Mouse (Mus musculus) hindbrain, embryonic 12.5 days (tissue): ENCODE data around the gene Mpped2. TPM values are rescaled to one million over a fixed set of nuclear protein-coding genes. Genes with fewer than 3 reads are reported as not detected.

Experiments
- ATAC-seq: fragments of 200-750 bp; cut with Nextera tagmentation; 2 replicates; pipeline ENCODE4 v1.8.0; 2017; ENCODE audit warnings: moderate TSS enrichment; ENCODE audit not compliant: low FRiP score
- H3K27ac ChIP-seq: fragments of 300-500 bp; sonication (generic); 2 replicates; pipeline ENCODE4 v1.5.1; 2016; ENCODE audit warnings: mild to moderate bottlenecking
- H3K27me3 ChIP-seq: fragments of 300-500 bp; sonication (generic); 2 replicates; pipeline ENCODE4 v1.6.1; 2016; ENCODE audit warnings: mild to moderate bottlenecking
- H3K36me3 ChIP-seq: fragments of 300-500 bp; sonication (generic); 2 replicates; pipeline ENCODE4 v1.6.1; 2016; ENCODE audit warnings: mild to moderate bottlenecking
- H3K4me1 ChIP-seq: fragments of 300-500 bp; sonication (generic); 2 replicates; pipeline ENCODE4 v1.6.1; 2016
- H3K4me2 ChIP-seq: fragments of 300-500 bp; sonication (generic); replicated peaks from 2 replicates; pipeline ENCODE4 v1.6.1; 2016; ENCODE audit warnings: mild to moderate bottlenecking
- H3K4me3 ChIP-seq: fragments of 300-500 bp; sonication (generic); 2 replicates; pipeline ENCODE4 v1.5.1; 2016; ENCODE audit warnings: mild to moderate bottlenecking
- H3K9ac ChIP-seq: fragments of 300-500 bp; sonication (generic); 2 replicates; pipeline ENCODE4 v1.6.1; 2016; ENCODE audit warnings: mild to moderate bottlenecking, moderate library complexity
- H3K9me3 ChIP-seq: fragments of 300-500 bp; sonication (generic); replicated peaks from 2 replicates; pipeline ENCODE4 v1.6.1; 2016; ENCODE audit warnings: mild to moderate bottlenecking
- WGBS: fragments of 180-500 bp; shearing (Covaris S2); methylation state at CpG from one replicate; pipeline ENCODE4 v1.1.7; 2016; 5-methylcytosine and 5-hydroxymethylcytosine counted together
- polyA plus RNA-seq: library from polyadenylated mRNA; unstranded; fragments of >200 nt; fragmentation: Nextera tagmentation; extraction: Ambion mirVana; gene quantifications from 2 replicates; pipeline ENCODE4 v1.2.1, GENCODE M21; 2016

The Mpped2 gene
- polyA plus RNA-seq, 1 experiment from 2014 or later: 84.2 TPM

- peaks cover 27% of the 10 kb centered on the region for H3K4me1 ChIP-seq
- no peak overlapping the region for H3K4me2 ChIP-seq
- no peak overlapping the region for H3K4me3 ChIP-seq
- H3K36me3 ChIP-seq: no peaks in the 10 kb centered on the region
- H3K9me3 ChIP-seq: no peaks in the 10 kb centered on the region
- no peaks in the 10 kb centered on the region for H3K27me3 ChIP-seq
- H3K27ac ChIP-seq: no peak overlapping the region
- no peak overlapping the region for H3K9ac ChIP-seq
- 80% methylated on average over 3 of the region's 3 CpGs for WGBS
- no peak for ATAC-seq
These were observed 39.1 kb downstream of the Mpped2 start for GRCm38 (mm10) chr2:106732171-106732570.

- Histone ChIP-seq H3K4me2 (no peak overlapping the region), H3K4me3 (no peak overlapping the region), H3K9ac (no peak overlapping the region), H3K27ac (no peak overlapping the region), H3K9me3 (no peaks in the 10 kb centered on the region), H3K36me3 (no peaks in the 10 kb centered on the region), H3K27me3 (no peaks in the 10 kb centered on the region), H3K4me1 (peaks cover 27% of the 10 kb centered on the region)
- 44% methylated on average over 5 of the region's 5 CpGs for whole genome bisulfite sequencing
- ATAC-seq: no peak
These were observed 40.3 kb downstream of the Mpped2 start for GRCm38 (mm10) chr2:106733396-106733795.

GRCm38 (mm10) chr2:106734004-106734403, 40.9 kb downstream of the Mpped2 start:
- no peak overlapping the region for H3K4me2 ChIP-seq
- H3K9me3 ChIP-seq: no peaks in the 10 kb centered on the region
- no peaks in the 10 kb centered on the region for H3K36me3 ChIP-seq
- no peak overlapping the region for H3K9ac ChIP-seq
- H3K4me1 ChIP-seq: peaks cover 27% of the 10 kb centered on the region
- H3K27me3 ChIP-seq: no peaks in the 10 kb centered on the region
- WGBS: 65% methylated on average over 4 of the region's 4 CpGs
- H3K27ac ChIP-seq: no peak overlapping the region
- no peak for ATAC-seq
- no peak overlapping the region for H3K4me3 ChIP-seq

- no peak overlapping the region for H3K4me2 ChIP-seq
- ATAC-seq: 0 out of 2 replicates have a peak, but pooled peaks have one; percentile 44
These were observed 42.1 kb downstream of the Mpped2 start for GRCm38 (mm10) chr2:106735211-106735610.

GRCm38 (mm10) chr2:106735792-106736359, 42.8 kb downstream of the Mpped2 start:
- ATAC-seq: peak; percentile 66
- H3K4me3 ChIP-seq: no peak overlapping the region
- H3K27me3 ChIP-seq: no peaks in the 10 kb centered on the region
- peak overlapping the region; percentile 21; the same call in 1 of the 2 replicates for H3K4me2 ChIP-seq
- H3K9ac ChIP-seq: no peak overlapping the region
- no peak overlapping the region; the same call in 1 of the 2 replicates for H3K27ac ChIP-seq
- 45% methylated on average over 15 of the region's 15 CpGs for WGBS
- no peaks in the 10 kb centered on the region for H3K9me3 ChIP-seq
- H3K4me1 ChIP-seq: peaks cover 20% of the 10 kb centered on the region
- H3K36me3 ChIP-seq: no peaks in the 10 kb centered on the region

More at GRCm38 (mm10) chr2:106735211-106735610, 42.1 kb downstream of the Mpped2 start:
- no peak overlapping the region for H3K27ac ChIP-seq
- H3K4me1 ChIP-seq: peaks cover 25% of the 10 kb centered on the region
- WGBS: 80% methylated on average over 5 of the region's 5 CpGs
- no peaks in the 10 kb centered on the region for H3K27me3 ChIP-seq
- H3K9ac ChIP-seq: no peak overlapping the region
- H3K4me3 ChIP-seq: no peak overlapping the region
- no peaks in the 10 kb centered on the region for H3K9me3 ChIP-seq
- no peaks in the 10 kb centered on the region for H3K36me3 ChIP-seq

- no peak overlapping the region for H3K27ac ChIP-seq
- no peak overlapping the region for H3K4me3 ChIP-seq
- H3K4me1 ChIP-seq: peaks cover 17% of the 10 kb centered on the region
- H3K36me3 ChIP-seq: no peaks in the 10 kb centered on the region
- no peak overlapping the region for H3K4me2 ChIP-seq
- H3K9ac ChIP-seq: no peak overlapping the region
- no peak for ATAC-seq
- no peaks in the 10 kb centered on the region for H3K27me3 ChIP-seq
- H3K9me3 ChIP-seq: no peaks in the 10 kb centered on the region
- 92% methylated on average over 5 of the region's 5 CpGs for whole genome bisulfite sequencing
These were observed 45.9 kb downstream of the Mpped2 start for GRCm38 (mm10) chr2:106738951-106739350.

- H3K9me3 ChIP-seq: no peaks in the 10 kb centered on the region
- no peaks in the 10 kb centered on the region for H3K27me3 ChIP-seq
- peaks cover 9% of the 10 kb centered on the region; the same call in 1 of the 2 replicates for H3K4me1 ChIP-seq
- H3K4me3 ChIP-seq: no peak overlapping the region
- H3K4me2 ChIP-seq: no peak overlapping the region
- 75% methylated on average over 4 of the region's 4 CpGs for WGBS
- no peak overlapping the region for H3K9ac ChIP-seq
- ATAC-seq: no peak
- no peak overlapping the region for H3K27ac ChIP-seq
- H3K36me3 ChIP-seq: no peaks in the 10 kb centered on the region
These were observed 51.0 kb downstream of the Mpped2 start for GRCm38 (mm10) chr2:106744086-106744485.

- Histone ChIP-seq H3K9ac (no peak overlapping the region), H3K27ac (no peak overlapping the region), H3K4me2 (no peak overlapping the region), H3K4me3 (no peak overlapping the region), H3K36me3 (no peaks in the 10 kb centered on the region), H3K27me3 (no peaks in the 10 kb centered on the region; the same call in 1 of the 2 replicates), H3K9me3 (no peaks in the 10 kb centered on the region), H3K4me1 (peaks cover 9% of the 10 kb centered on the region; the same call in 1 of the 2 replicates)
- 54% methylated on average over 14 of the region's 14 CpGs for WGBS
- peak; percentile 61; the same call in 1 of the 2 replicates for ATAC-seq
These were observed 51.5 kb downstream of the Mpped2 start for GRCm38 (mm10) chr2:106744601-106745000.

GRCm38 (mm10) chr2:106745364-106745763, 52.3 kb downstream of the Mpped2 start:
- H3K27ac ChIP-seq: no peak overlapping the region
- no peak for ATAC-seq
- H3K36me3 ChIP-seq: no peaks in the 10 kb centered on the region
- no peaks in the 10 kb centered on the region for H3K9me3 ChIP-seq
- H3K4me3 ChIP-seq: no peak overlapping the region
- H3K9ac ChIP-seq: no peak overlapping the region
- peaks cover 2% of the 10 kb centered on the region; the same call in 1 of the 2 replicates for H3K27me3 ChIP-seq
- WGBS: 78% methylated on average over 1 of the region's 1 CpGs
- H3K4me1 ChIP-seq: peaks cover 10% of the 10 kb centered on the region; the same call in 1 of the 2 replicates
- H3K4me2 ChIP-seq: no peak overlapping the region

GRCm38 (mm10) chr2:106746211-106746610, 53.1 kb downstream of the Mpped2 start:
- Histone ChIP-seq H3K9ac (no peak overlapping the region), H3K27ac (no peak overlapping the region), H3K4me2 (no peak overlapping the region), H3K4me3 (no peak overlapping the region), H3K27me3 (peaks cover 2% of the 10 kb centered on the region; the same call in 1 of the 2 replicates), H3K9me3 (no peaks in the 10 kb centered on the region), H3K36me3 (no peaks in the 10 kb centered on the region), H3K4me1 (peaks cover 17% of the 10 kb centered on the region; the same call in 1 of the 2 replicates)
- no peak for ATAC-seq
- WGBS: 76% methylated on average over 6 of the region's 6 CpGs

- Histone ChIP-seq H3K27ac (no peak overlapping the region), H3K27me3 (peaks cover 2% of the 10 kb centered on the region; the same call in 1 of the 2 replicates), H3K4me1 (peaks cover 17% of the 10 kb centered on the region; the same call in 1 of the 2 replicates), H3K4me3 (no peak overlapping the region), H3K4me2 (no peak overlapping the region), H3K36me3 (no peaks in the 10 kb centered on the region), H3K9ac (no peak overlapping the region), H3K9me3 (no peaks in the 10 kb centered on the region)
- 59% methylated on average over 4 of the region's 4 CpGs for WGBS
- no peak for ATAC-seq
These were observed 53.8 kb downstream of the Mpped2 start for GRCm38 (mm10) chr2:106746905-106747304.

GRCm38 (mm10) chr2:106747342-106747741, 54.3 kb downstream of the Mpped2 start:
- 0 out of 2 replicates have a peak, but pooled peaks have one; percentile 18 for ATAC-seq
- WGBS: 82% methylated on average over 4 of the region's 4 CpGs
- Histone ChIP-seq H3K36me3 (no peaks in the 10 kb centered on the region), H3K27me3 (peaks cover 2% of the 10 kb centered on the region; the same call in 1 of the 2 replicates), H3K27ac (no peak overlapping the region), H3K4me3 (no peak overlapping the region), H3K4me1 (peaks cover 17% of the 10 kb centered on the region; the same call in 1 of the 2 replicates), H3K4me2 (no peak overlapping the region), H3K9ac (no peak overlapping the region), H3K9me3 (no peaks in the 10 kb centered on the region)

GRCm38 (mm10) chr2:106750878-106751277, 57.8 kb downstream of the Mpped2 start:
- 34% methylated on average over 3 of the region's 3 CpGs for WGBS
- no peak overlapping the region for H3K9ac ChIP-seq
- H3K27me3 ChIP-seq: peaks cover 2% of the 10 kb centered on the region; the same call in 1 of the 2 replicates

More at GRCm38 (mm10) chr2:106750878-106751277, 57.8 kb downstream of the Mpped2 start:
- Histone ChIP-seq H3K4me3 (no peak overlapping the region), H3K36me3 (no peaks in the 10 kb centered on the region), H3K4me2 (no peak overlapping the region), H3K27ac (no peak overlapping the region), H3K4me1 (peaks cover 15% of the 10 kb centered on the region), H3K9me3 (no peaks in the 10 kb centered on the region)
- ATAC-seq: no peak
